Mouse (Mus musculus) right cerebral cortex, postnatal 4 days (tissue): ENCODE measurements around the gene Fndc10.
A peak's percentile ranks its signal among the peaks of the same experiment; 100 is the strongest.
"Not testable (repeated sequence)": the region's sequence is repeated elsewhere in the genome, so short reads cannot be mapped to it uniquely, and the experiment has no call there.

ENCODE experiments used
- DNase-seq: peaks from one replicate; pipeline ENCODE4 v3.0.0-alpha.2; 2022

The Fndc10 gene

DNA sequence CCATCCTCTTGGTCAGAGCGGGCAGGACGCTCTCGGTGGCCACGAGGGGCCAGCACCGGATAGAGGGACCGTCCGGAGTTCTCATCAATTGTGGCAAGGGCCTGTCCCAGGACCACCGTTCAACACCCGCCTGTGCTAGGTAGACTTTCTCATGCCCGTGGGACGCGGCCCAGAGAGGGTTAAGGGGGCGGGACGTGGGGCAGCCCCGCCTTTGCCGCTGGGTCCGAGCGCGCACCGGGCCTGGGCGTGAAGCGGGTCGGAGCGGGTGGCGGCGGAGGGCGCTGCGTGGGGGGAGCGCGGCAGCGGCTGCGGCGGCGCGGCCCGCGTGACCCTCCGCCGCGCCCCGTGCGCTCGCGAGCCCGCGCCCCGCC lies at the start of gene Fndc10:
Fndc10 (plus strand) TSS at position 232 of the 371 bp plus-strand sequence.
- DNase-seq: peak; percentile 77

DNA sequence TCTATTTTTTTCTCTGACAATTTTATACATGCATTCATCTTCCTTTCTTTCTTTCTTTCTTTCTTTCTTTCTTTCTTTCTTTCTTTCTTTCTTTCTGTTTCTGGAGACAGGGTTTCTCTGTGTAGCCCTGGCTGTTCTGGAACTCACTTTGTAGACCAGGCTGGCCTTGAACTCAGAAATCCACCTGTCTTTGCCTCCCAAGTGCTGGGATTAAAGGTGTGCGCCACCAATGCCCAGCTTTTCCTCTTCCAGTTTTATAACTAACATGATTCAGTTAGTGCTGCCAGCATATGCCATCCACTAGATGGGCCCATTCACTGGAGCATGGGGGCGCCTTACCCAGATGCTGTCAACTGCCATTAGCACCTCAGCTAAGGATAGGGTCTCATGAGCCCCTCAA lies 48.8 kb upstream of the Fndc10 start, which contains the start of gene Gm10563:
Gm10563 (minus strand) TSS at position 101 of the 400 bp plus-strand sequence.
- not testable (repeated sequence) for DNase-seq

DNA sequence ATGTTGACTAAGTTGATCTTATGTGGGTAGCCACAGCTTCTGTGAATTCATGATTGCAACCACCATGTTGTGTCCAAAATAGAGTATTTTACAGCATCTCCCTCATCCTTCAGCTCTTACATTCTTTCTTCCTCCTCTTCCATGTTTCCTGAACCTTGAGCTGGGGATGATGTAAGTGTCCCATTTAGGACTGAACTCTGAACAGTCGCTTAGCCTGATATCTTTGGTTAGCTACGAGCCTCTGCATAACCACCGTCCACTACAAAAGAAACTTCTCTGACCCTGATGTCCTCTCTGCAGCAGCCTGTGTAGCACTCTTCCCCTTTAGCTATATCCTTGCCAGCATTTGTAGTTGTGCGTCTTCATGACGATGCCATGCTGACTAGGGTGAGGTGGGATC lies 48.4 kb upstream of the Fndc10 start:
- DNase-seq: no peak

DNA sequence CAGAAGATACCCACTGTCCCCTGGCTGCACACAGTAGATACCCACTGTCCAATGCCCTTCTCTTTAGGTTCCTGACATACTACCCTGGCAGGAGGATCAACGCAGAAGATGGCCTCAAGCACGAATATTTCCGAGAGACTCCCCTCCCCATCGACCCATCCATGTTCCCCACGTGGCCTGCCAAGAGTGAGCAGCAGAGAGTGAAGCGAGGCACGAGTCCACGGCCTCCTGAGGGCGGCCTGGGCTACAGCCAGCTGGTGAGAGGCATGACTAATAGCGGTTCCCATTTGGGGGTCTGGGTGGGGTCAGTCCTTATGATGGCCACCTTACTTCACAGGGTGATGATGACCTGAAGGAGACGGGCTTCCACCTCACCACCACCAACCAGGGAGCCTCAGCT lies 44.8 kb upstream of the Fndc10 start:
- DNase-seq: no peak

DNA sequence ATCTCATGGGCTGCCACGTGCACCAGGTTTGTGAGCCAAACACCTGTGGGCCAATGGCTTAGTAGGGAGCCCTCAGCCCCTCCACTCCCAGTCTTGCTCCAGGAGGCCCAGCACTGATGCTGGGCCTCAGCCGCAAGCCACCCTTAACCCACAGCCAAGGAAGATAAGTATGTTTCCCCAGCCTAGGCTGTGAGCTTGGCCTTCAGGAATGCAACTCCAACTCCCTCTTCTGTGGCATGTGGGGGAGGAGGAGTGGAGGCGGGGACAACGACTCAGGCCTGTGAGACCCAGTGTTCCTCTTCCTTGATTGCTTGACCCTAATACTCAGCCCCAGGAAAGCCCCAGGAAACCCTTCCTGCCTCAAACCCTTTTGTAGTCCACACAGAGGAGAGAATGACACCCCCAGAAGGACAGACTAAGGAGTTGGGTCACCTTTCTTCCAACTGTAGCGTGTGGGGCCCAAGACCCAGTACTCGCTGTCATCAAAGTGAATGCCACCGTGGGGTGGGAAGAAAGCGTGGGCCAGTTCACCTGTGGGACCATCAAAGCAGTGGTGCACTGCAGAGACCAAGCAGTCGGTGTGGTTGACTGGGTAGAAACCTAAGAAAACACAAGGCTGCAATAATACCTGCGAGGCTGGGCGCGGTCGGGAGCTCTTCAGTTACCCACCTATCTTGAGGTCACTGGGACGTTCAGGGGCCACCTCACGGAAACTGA lies 42.4 kb upstream of the Fndc10 start:
- DNase-seq: no peak

DNA sequence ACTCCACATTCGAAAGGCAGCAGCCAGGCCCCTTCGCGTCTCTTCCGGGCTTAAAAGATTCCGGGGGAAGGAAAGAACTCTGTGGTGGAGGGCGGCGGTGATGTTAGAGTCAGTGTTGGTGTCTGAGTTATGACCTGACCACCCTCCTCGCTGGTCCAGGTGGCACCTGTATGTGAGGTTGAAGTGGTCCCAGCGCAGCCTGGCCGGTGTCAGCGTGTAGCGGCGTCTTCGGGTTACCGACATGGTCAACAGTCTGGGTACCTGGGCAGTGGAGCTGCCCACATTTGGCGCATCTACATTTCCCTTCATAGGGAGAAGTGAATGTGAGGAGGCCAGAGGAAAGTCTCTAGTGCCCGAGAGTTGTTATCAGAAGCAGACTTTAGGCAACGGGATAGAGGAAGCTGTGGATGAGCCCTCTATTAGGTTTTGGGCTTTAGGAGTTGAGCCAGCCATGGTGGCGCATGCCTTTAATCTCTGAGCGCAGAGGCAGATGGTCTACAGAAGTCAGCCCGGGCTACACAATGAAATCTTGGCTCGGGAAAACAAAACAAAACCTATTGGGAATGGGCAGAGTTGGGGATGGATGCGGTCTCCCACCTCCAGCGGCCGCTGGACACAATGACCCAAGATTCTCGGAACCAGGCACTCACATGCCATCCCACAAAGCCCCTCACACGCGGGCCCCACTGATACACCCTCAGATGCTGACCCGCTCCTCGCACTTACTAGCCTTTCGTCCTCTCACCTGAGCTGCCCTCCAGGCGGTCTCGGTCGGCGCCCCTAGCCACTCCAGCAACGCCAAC lies 41.7 kb upstream of the Fndc10 start:
- DNase-seq: peak; percentile 9

DNA sequence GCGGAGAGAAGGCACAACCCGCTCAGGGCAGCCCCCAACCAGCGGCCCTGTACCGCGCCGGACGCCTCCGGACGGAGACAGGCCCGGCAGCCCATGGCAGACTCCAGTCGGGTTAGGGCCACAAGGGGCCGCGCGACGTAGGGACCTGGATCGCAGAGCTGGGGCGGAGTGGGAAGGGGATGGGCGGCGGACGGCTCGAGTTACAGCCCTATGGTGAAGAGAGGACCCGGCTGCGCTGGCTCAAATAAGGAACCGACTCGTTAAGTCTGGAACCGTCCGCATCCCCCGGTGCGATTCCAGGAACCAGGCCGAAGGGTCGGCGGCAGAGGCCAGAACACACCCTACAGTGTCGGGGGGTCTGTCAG lies 41.1 kb upstream of the Fndc10 start, which contains the start of gene Mmp23:
Mmp23 (minus strand) TSS at position 299 of the 365 bp plus-strand sequence.
- peak; percentile 45 for DNase-seq

DNA sequence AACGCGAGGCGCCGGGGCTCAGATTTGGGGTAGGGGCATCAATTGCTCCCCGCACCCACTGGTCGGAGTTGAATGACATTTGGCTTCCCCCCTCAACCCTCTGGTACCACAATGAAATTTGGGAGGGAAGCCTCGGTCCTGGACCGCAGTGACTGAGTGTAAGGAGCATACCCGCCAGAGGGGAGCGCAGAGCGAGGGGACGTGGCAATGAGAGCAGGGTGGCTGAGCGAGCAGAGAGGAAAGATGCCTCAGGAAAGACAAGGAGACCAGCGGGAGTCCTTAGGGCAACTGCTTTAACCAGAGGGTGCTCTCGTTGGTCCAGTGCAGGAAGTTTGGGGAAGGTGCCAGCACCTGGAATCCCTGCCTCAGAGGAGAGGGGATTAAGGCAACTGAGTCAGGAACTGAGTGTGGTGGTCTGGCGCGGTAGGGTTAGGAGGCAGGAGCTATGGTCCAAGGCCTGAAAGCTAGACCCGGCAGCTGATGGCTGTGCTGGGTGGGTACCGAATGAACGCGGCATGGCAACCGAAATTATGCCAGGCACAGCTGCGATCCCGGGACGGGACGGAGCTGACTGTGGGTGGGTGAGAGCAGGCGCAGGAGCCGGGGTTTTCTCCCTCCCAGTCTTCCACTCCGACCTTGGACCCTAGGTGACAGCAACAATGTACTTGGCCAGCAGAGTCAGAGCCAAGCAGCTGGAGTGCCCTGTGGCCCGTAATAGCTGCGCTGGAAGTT lies 40.5 kb upstream of the Fndc10 start:
- DNase-seq: peak; percentile 40

DNA sequence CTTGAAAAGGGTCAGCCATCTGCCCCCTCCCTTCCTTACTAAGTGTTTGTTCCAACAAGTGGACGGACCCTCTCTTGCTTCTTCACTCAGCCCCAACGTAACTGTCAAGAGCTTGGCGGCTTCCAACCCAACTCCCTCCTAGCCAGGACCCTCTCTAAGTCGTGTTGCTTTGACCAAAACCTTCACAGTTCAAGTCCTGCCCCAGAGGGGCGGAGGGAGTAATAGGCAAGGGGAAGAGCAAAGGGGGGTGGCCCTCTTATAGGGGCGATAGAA lies 40.0 kb upstream of the Fndc10 start:
- DNase-seq: no peak

DNA sequence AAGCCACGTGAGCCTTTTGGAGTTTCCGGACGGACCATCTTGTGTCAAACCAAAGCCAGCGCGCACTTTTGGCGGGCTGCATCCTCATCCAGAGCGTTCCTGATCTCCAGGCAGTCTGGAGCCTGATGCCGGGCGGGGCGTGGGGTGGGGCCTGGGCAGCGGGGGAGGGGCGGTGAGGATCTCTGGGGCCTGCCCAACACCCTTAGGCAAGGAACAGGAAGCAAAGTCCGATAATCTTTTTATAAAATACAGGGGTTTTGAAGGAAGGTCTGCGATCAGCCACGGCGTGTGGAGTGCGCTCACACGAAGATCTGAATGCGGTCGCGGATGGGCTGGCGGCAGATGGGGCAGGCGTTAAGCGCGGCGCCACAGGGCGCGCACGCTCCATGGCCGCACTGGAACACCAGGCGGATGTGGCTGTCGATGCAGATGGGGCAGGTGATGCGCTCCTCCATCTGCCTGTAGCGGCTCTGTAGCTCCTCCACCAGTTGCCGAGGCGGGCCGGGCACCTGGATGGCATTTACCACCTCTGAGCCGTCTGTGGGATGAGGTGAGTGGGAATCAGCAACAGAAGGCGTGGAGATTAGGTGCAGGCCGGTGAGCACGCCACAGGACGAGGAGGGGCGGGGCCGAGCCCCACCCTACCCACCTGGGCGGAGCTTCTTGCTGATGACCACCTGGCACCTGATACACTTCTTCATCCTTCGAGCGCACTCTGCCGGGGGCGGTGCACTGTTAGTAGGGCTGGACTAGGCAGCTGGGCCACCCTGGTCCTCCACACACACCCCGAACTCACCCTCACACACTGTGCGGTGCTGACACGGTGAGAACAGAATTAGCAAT lies 39.5 kb upstream of the Fndc10 start:
- peak; percentile 48 for DNase-seq

DNA sequence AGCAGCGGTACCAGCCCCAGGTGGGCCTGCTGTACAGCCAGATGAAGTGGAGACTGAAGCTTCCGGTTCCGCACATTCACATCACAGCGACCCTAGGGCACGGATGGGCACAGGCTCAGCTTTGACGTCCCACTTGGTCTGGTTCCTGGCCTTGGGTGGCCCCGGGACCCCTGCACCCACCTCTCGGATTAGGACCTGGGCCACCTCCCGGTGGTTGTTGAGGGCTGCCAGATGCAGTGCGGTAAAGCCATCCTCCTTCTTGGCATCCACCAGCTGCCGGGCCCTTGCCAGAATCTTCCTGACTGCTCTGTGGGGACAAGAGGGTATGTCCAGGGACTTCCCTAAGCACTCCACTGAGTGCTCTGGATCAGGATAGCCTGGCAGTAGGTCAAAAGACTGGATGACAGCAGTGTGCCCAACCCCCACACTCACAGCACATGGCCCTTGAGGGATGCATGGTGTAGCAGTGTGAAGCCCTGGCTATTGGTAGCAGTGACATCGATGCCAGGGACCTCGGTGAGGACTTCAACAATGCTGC lies 37.9 kb upstream of the Fndc10 start:
- no peak for DNase-seq

DNA sequence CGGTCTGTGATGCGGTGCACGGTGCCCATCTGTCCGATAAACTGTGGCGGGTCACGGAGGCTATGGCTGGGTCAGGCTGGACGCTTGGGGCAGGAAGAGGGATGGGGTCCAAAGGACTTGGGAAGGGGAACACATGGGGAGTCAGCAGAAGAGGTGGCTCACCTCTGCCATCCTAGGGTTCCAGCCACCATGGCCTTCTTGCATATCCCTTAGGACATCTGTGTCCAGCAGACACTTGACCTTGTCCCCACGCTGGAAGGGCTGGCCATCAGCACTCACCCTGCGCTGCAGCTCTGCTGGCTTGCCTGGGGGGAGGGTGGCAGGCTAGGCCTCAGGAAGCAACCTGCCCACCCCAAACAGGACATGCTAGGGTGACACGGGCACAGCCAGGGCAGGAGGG lies 35.2 kb upstream of the Fndc10 start:
- DNase-seq: no peak

DNA sequence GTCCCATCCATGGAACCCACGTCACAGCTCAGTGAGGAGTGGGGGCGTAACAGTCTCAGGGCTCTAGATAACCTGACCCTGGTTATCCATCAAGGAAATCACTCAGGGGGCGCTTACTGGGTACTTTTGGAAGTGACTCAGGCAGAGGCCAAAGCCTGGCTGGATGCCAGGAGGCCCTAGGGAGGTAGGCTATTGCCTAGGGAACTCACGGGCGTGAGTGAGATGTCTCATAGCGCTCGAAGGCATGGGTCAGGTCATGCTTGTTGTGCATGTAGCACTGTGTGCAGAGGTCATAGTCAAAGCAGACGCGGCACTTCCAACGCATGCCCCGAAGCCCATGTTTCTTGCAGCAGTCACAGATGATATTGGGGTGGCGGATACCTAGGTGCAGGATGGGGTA lies 33.5 kb upstream of the Fndc10 start:
- DNase-seq: peak; percentile 18

DNA sequence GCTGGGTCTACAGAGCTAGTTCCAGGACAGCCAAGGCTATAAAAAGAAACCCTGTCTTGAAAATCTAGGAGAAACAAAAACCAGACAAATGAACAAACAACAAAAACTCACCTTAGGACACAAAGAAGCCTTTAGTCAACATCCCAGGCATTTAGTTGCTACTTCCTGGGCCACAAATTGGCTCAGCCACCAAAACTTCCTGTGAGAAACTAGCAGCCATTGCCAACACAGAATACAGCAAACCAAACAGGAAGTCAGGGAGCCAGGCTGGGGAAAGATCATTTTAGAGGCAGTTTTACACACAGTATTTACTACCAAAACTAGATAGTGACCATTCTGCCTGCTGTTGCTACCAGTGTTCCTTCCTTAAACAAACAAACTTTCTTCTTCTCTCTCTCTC lies 27.2 kb upstream of the Fndc10 start:
- DNase-seq: no peak

DNA sequence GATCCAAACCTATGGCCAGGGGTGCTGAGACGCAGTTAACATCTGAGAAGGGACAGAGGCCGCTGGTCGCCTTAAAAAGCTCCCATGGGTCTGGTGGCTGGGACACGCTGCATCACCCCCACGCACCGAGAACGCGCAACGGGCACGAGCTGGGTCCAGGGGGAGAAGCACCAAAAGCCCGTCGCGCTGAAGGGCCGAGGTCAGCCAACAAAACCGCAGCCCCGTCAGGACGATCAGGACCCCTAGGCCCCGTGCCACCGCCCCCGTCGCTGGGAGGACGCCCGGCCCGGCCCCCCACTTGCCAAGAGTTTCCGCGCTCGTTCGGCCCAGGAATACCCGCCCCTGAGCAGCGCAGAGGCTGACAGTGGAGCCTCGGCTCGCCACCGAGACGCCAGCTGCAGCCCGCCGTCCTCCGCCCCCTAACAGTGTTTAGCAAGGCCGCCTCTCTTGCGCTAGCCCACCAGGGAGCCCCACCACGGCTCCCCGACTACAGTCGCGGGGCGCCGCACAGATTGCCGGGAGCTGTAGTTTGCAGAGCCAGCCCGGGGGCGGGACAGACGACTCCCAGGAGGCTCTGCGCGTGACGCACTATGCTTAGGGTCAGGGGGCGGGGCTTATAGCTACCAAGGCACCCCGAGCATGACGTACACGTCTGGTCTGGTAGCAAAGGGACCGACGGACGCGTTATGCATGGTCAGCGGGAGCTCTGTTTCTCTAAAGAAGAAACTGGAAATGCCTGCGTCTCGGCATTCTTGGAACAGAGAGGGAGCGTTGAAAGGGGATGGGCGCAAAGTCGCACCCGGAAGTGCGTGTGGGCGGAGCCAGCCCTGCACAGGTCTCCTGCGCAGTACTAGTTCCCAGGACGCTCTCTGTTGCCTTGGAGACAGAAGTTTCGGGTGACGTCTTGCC lies 25.2 kb upstream of the Fndc10 start, which contains the start of gene Mib2:
Mib2 (minus strand) TSS at position 510 of the 909 bp plus-strand sequence.
- DNase-seq: peak; percentile 97

DNA sequence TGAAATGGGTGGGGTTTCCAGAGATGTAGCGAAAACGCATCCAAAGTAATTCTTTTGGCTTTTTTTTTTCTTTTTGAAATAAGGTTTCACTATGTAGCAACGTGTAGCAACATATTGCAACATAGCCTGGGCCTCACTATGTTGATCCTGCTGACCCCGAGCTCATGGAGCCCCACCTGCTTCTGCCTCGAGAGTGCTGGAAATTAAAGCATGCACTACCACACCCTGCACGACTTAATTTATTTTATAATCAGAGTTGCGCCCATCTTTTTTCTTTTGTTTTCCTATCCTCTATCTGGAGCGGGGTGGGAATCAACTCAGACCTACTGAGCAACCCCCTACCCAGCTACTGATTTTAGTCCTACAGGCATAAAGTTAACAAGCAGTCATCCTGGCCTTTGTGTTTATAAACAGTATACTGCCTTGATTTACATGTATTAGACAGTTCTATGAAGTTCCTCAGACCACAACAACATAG lies 24.5 kb upstream of the Fndc10 start:
- DNase-seq: no peak

DNA sequence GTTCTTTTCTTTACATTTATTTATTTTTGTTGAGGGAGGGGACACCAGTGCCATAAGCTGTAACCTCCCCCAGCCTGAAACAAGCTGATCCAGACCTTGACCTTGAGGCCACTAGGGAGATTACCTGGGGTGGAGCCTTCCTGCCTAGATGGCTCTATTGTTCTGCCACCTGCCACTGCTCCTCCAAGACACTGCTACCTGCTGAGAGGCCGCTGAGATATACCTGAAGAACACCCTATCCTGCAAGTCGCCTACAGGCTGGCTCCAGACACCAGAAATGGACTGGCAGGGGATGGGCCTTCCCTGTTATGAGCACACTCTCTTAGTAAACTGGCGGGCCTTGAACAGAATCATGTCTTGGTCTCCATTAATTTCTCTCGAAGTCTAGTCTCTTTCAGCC lies 23.9 kb upstream of the Fndc10 start:
- DNase-seq: not testable (repeated sequence)

DNA sequence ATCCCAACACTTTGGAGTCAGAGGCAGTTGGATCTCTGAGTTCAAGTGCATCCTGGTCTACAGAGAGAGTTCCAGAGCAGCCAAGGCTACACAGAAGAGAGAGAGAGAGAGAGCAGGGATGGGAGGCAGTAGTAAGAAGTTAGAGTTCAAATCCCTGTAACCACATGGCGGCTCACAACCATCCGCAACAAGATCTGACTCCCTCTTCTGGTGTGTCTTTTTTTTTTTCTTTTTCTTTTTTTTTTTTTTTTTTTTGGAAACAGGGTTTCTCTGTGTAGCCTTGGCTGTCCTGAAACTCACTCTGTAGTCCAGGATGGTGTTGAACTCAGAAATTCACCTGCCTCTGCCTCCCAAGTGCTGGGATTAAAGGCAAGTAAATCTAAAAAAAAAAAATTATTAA lies 22.1 kb upstream of the Fndc10 start:
- no peak for DNase-seq

DNA sequence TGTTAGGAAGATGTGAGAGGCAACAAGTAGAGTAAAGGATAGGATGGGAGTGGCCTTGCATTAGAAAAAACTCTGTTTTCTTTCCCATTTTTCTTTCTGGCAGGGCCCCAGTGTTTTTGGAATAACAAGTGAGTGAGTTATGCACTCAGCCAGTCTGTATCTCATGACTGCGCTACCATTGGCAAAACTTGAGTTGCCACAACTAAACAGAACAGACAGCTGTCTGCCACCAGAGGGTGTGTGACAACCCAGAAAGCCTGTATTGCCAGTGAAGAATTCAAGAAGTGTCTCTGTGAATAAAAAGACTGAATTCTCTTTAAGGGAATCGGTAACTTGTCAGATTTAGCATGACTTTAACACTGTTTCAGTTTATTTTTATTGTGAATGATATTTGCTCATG lies 18.2 kb upstream of the Fndc10 start:
- no peak for DNase-seq

DNA sequence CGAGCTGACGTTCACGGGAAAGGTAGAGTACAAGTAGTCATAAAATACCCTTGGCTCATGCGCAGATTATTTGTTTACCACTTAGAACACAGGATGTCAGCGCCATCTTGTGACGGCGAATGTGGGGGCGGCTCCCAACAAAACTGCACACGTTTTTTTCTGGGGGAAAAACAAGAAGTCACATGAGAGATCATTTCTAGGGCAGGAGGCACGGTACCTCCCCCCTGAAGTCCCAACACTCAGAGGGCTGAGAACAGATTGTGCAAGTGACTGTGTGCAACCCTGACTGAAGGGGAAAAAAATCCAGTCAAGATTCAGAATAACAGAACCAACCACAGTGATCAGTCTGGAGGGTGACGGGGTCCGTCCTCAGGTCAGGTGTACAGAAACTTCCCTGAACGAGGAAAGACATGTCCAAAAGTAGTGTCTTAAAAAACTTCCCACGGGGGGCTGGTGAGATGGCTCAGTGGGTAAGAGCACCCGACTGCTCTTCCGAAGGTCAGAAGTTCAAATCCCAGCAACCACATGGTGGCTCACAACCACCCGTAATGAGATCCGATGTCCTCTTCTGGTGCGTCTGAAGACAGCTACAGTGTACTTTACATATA lies 10.4 kb upstream of the Fndc10 start:
- DNase-seq: not testable (repeated sequence)

DNA sequence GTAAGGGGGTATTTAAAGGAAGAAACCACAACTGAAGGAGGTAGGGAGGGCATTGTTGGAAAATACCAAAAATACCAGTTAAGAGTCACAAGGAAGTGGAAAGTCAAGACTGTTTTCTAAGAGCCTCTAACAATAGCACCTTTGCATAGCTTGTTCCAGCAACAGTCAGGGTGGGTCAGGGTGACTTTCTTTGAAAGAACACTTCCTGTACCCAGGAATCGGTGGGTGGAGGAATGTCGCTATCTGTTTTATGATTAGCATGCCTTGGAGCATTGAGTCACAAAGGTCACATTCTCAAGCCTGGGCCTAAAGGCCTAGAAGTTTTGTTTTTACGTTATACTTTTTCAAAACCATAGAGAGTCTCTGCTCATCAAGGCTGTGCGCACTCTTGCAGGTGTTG lies 6.4 kb upstream of the Fndc10 start:
- not testable (repeated sequence) for DNase-seq
